Mouse (Mus musculus) gonadal fat pad, adult 2 months (tissue): ENCODE data around the gene Setd2. TPM values are rescaled to one million over a fixed set of nuclear protein-coding genes. Genes with fewer than 3 reads are reported as not detected.

ENCODE experiments used
- DNase-seq: peaks from one replicate; pipeline ENCODE4 v3.0.0-alpha.2; 2012; ENCODE audit warnings: low read depth
- polyA plus RNA-seq: library from polyadenylated mRNA; depleted of rRNA; stranded (reverse); fragments of >200 nt; gene quantifications from 2 replicates; pipeline ENCODE4 v1.2.3, GENCODE M21; 2012; rRNA removed

The Setd2 gene
- 33.1 and 38.8 TPM in 2 replicates for polyA plus RNA-seq

- DNase-seq: no peak
These were observed at the start of gene Setd2 for GRCm38 (mm10) chr9:110532538-110533291. Setd2 (plus strand) TSS chr9:110532597.

- no peak for DNase-seq
These were observed 43.6 kb upstream of the Setd2 start for GRCm38 (mm10) chr9:110488841-110489240.

GRCm38 (mm10) chr9:110490913-110491312, 41.5 kb upstream of the Setd2 start:
- DNase-seq: no peak

- no peak for DNase-seq
These were observed 6.7 kb upstream of the Setd2 start for GRCm38 (mm10) chr9:110525737-110526136.

GRCm38 (mm10) chr9:110529002-110529737, 3.2 kb upstream of the Setd2 start:
- no peak for DNase-seq

GRCm38 (mm10) chr9:110530650-110531049, 1.7 kb upstream of the Setd2 start:
- no peak for DNase-seq

- DNase-seq: no peak
These were observed 1.1 kb upstream of the Setd2 start for GRCm38 (mm10) chr9:110531151-110531791.

- DNase-seq: no peak
These were observed 395 bp upstream of the Setd2 start for GRCm38 (mm10) chr9:110531914-110532489.

GRCm38 (mm10) chr9:110533645-110534044, 1.2 kb downstream of the Setd2 start:
- no peak for DNase-seq

GRCm38 (mm10) chr9:110535114-110535513, 2.7 kb downstream of the Setd2 start:
- DNase-seq: no peak

- DNase-seq: no peak
These were observed 4.2 kb downstream of the Setd2 start for GRCm38 (mm10) chr9:110536636-110537035.

GRCm38 (mm10) chr9:110538511-110538910, 6.1 kb downstream of the Setd2 start:
- no peak for DNase-seq

- DNase-seq: no peak
These were observed 9.6 kb downstream of the Setd2 start for GRCm38 (mm10) chr9:110541988-110542387.

GRCm38 (mm10) chr9:110548261-110548660, 15.9 kb downstream of the Setd2 start:
- no peak for DNase-seq

- no peak for DNase-seq
These were observed 35.9 kb downstream of the Setd2 start for GRCm38 (mm10) chr9:110568309-110568708.

- no peak for DNase-seq
These were observed 49.8 kb downstream of the Setd2 start for GRCm38 (mm10) chr9:110582161-110582560.

GRCm38 (mm10) chr9:110583521-110583920, 51.1 kb downstream of the Setd2 start:
- no peak for DNase-seq

- no peak for DNase-seq
These were observed 79.1 kb downstream of the Setd2 start for GRCm38 (mm10) chr9:110611471-110611870.

GRCm38 (mm10) chr9:110617081-110617480, 84.7 kb downstream of the Setd2 start:
- DNase-seq: no peak

- no peak for DNase-seq
These were observed 87.8 kb downstream of the Setd2 start for GRCm38 (mm10) chr9:110620180-110620579.

- DNase-seq: no peak
These were observed 88.3 kb downstream of the Setd2 start for GRCm38 (mm10) chr9:110620685-110621084.

- DNase-seq: no peak
These were observed 90.3 kb downstream of the Setd2 start for GRCm38 (mm10) chr9:110622621-110623219.
